Mouse (Mus musculus) heart, embryonic 14.5 days (tissue): ENCODE data around the gene Rom1. TPM values are rescaled to one million over a fixed set of nuclear protein-coding genes. Genes with fewer than 3 reads are reported as not detected.

Source experiments
- ATAC-seq: fragments of 200-750 bp; cut with Nextera tagmentation; 2 replicates; pipeline ENCODE4 v1.8.0; 2017; ENCODE audit warnings: low read depth, moderate TSS enrichment; ENCODE audit not compliant: insufficient number of reproducible peaks, insufficient read depth, low FRiP score
- H3K27ac ChIP-seq, 2 experiments: fragments of 200-500 bp in 1 of 2; fragments of 300-500 bp in 1 of 2; sonication (generic) in 1 of 2; replicated peaks in 1 of 2; 2 replicates each; pipeline ENCODE4 v1.5.1; 2012 to 2014; ENCODE audit warnings: low read depth in 2 of 2, low read length in 2 of 2, control low read depth in 1 of 2, mild to moderate bottlenecking in 1 of 2, mixed read lengths in 1 of 2; ENCODE audit not compliant: control insufficient read depth in 1 of 2, insufficient read depth in 1 of 2
- H3K27me3 ChIP-seq: fragments of 300-500 bp; sonication (generic); 2 replicates; pipeline ENCODE4 v1.6.1; 2014; ENCODE audit warnings: mild to moderate bottlenecking, low read length, control low read depth; ENCODE audit not compliant: control insufficient read depth, insufficient read depth
- H3K36me3 ChIP-seq: fragments of 300-500 bp; sonication (generic); 2 replicates; pipeline ENCODE4 v1.6.1; 2014; ENCODE audit warnings: mild to moderate bottlenecking, control low read depth, low read length, mixed read lengths; ENCODE audit not compliant: control insufficient read depth, insufficient read depth
- H3K4me1 ChIP-seq, 2 experiments: fragments of 200-500 bp in 1 of 2; fragments of 300-500 bp in 1 of 2; sonication (generic) in 1 of 2; 2 replicates each; pipeline ENCODE4 v1.6.1; 2012 to 2014; ENCODE audit warnings: low read length in 2 of 2, control low read depth in 1 of 2, mixed read lengths in 1 of 2; ENCODE audit not compliant: control insufficient read depth in 2 of 2, insufficient read depth in 2 of 2
- H3K4me2 ChIP-seq: fragments of 300-500 bp; sonication (generic); 2 replicates; pipeline ENCODE4 v1.6.1; 2014; ENCODE audit warnings: mild to moderate bottlenecking, low read length
- H3K4me3 ChIP-seq, 2 experiments: fragments of 200-500 bp in 1 of 2; fragments of 300-500 bp in 1 of 2; sonication (generic) in 1 of 2; 2 replicates each; pipeline ENCODE4 v1.5.1; 2012 to 2014; ENCODE audit warnings: low read length in 2 of 2, mild to moderate bottlenecking in 2 of 2, control low read depth in 1 of 2, low read depth in 1 of 2, moderate library complexity in 1 of 2; ENCODE audit not compliant: control insufficient read depth in 1 of 2, insufficient read depth in 1 of 2
- H3K9ac ChIP-seq: fragments of 300-500 bp; sonication (generic); 2 replicates; pipeline ENCODE4 v1.6.1; 2014; ENCODE audit warnings: mild to moderate bottlenecking, low read length
- H3K9me3 ChIP-seq: fragments of 300-500 bp; sonication (generic); 2 replicates; pipeline ENCODE4 v1.6.1; 2016; ENCODE audit warnings: low read length, control low read depth; ENCODE audit not compliant: control insufficient read depth
- WGBS: fragments of 180-500 bp; shearing (Covaris S2); extraction: QIAGEN DNeasy Blood & Tissue Kit; methylation state at CpG from one replicate; pipeline ENCODE4 v1.1.7; 2014; 5-methylcytosine and 5-hydroxymethylcytosine counted together
- polyA plus RNA-seq: library from polyadenylated mRNA; unstranded; fragments of >200 nt; fragmentation: Nextera tagmentation; extraction: Ambion mirVana; gene quantifications from 2 replicates; pipeline ENCODE4 v1.2.1, GENCODE M21; 2014

Rom1 gene
- polyA plus RNA-seq, 1 experiment from 2014 or later: 1.6 TPM

GRCm38 (mm10) chr19:8942276-8942964 lies 13.3 kb upstream of the Rom1 start:
- Histone ChIP-seq H3K4me2 (peak overlapping the region; percentile 79), H3K9me3 (no peaks in the 10 kb centered on the region), H3K4me3 (peak overlapping the region; percentile 74 to 99), H3K9ac (peak overlapping the region; percentile 99), H3K36me3 (peaks cover 62% of the 10 kb centered on the region), H3K27me3 (no peaks in the 10 kb centered on the region), H3K27ac (peak overlapping the region; percentile 96 to 99), H3K4me1 (peaks cover 12 to 37% of the 10 kb centered on the region in 2 experiments)
- peak; percentile 71 for ATAC-seq
- under 1% methylated on average over 46 of the region's 46 CpGs for WGBS

- peak within 1 kb of the TSS; percentile 99 for H3K9ac ChIP-seq
- peak within 1 kb of the TSS; percentile 96 to 99 for H3K27ac ChIP-seq
- no peaks in the 10 kb centered on the region for H3K9me3 ChIP-seq
- H3K4me1 ChIP-seq: peaks cover 12 to 37% of the 10 kb centered on the region in 2 experiments
- WGBS: under 1% methylated on average over 64 of the region's 64 CpGs
- no peaks in the 10 kb centered on the region for H3K27me3 ChIP-seq
- peak within 1 kb of the TSS; percentile 79 for H3K4me2 ChIP-seq
- peak within 1 kb of the TSS; percentile 74 to 99 for H3K4me3 ChIP-seq
- ATAC-seq: peak; percentile 91
- H3K36me3 ChIP-seq: peaks cover 62% of the 10 kb centered on the region
Observed at GRCm38 (mm10) chr19:8941515-8942217, 12.5 kb upstream of the Rom1 start, which contains the start of gene Mta2. Gene Mta2 (plus strand): TSS chr19:8941875.

DNA sequence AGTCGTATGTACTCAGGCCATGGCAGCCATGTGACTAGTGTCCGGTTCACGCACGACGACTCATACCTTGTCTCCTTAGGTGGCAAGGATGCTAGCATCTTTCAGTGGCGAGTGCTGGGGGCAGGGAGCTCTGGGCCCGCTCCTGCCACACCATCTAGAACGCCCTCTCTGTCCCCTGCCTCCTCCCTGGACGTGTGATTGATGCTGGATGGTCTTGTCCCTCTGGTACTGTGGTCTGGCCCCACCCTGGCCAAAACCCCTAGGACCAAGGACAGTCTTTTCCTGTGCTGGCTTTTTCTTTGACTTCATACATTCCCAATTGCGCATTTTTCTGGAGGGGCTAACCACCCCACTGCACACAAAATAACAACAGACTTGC lies 12.0 kb upstream of the Rom1 start:
- no peak for ATAC-seq
- Histone ChIP-seq H3K27me3 (no peaks in the 10 kb centered on the region), H3K9me3 (no peaks in the 10 kb centered on the region), H3K36me3 (peaks cover 61% of the 10 kb centered on the region), H3K9ac (peak overlapping the region; percentile 99), H3K4me3 (peak overlapping the region; percentile 39 to 99), H3K4me1 (peaks cover 12 to 37% of the 10 kb centered on the region in 2 experiments), H3K27ac (peak overlapping the region; percentile 33 to 99), H3K4me2 (peak overlapping the region; percentile 79)
- 40% methylated on average over 10 of the region's 10 CpGs for WGBS

- WGBS: 83% methylated on average over 15 of the region's 15 CpGs
- Histone ChIP-seq H3K4me2 (peak overlapping the region; percentile 79), H3K27me3 (no peaks in the 10 kb centered on the region), H3K9me3 (no peaks in the 10 kb centered on the region), H3K4me1 (peaks cover 12 to 37% of the 10 kb centered on the region in 2 experiments), H3K36me3 (peaks cover 61% of the 10 kb centered on the region), H3K27ac (no peak overlapping the region; a peak in 1 of 4 replicates), H3K4me3 (peak overlapping the region in 1 of 2 experiments; percentile 99; a peak in 1 of 4 replicates), H3K9ac (peak overlapping the region; percentile 99; the same call in 1 of the 2 replicates)
- no peak for ATAC-seq
Observed at GRCm38 (mm10) chr19:8940526-8941133, 11.5 kb upstream of the Rom1 start.

GRCm38 (mm10) chr19:8936736-8937135 lies 7.6 kb upstream of the Rom1 start:
- Histone ChIP-seq H3K9ac (no peak overlapping the region), H3K4me3 (no peak overlapping the region), H3K9me3 (no peaks in the 10 kb centered on the region), H3K36me3 (peaks cover 67% of the 10 kb centered on the region), H3K4me2 (no peak overlapping the region), H3K27me3 (no peaks in the 10 kb centered on the region), H3K27ac (no peak overlapping the region), H3K4me1 (peaks cover 5 to 10% of the 10 kb centered on the region in 2 experiments)
- no peak for ATAC-seq
- 70% methylated on average over 2 of the region's 2 CpGs for WGBS

GRCm38 (mm10) chr19:8930771-8931170 lies 1.6 kb upstream of the Rom1 start:
- Histone ChIP-seq H3K9ac (peak overlapping the region; percentile 82; the same call in 1 of the 2 replicates), H3K27ac (no peak overlapping the region), H3K27me3 (no peaks in the 10 kb centered on the region), H3K9me3 (no peaks in the 10 kb centered on the region), H3K36me3 (peaks cover 57% of the 10 kb centered on the region), H3K4me3 (peak overlapping the region in 1 of 2 experiments; percentile 75; a peak in 2 of 4 replicates), H3K4me2 (peak overlapping the region; percentile 70), H3K4me1 (peaks cover 5 to 8% of the 10 kb centered on the region in 2 experiments; a peak in 3 of 4 replicates)
- WGBS: 77% methylated on average over 7 of the region's 7 CpGs
- no peak for ATAC-seq

GRCm38 (mm10) chr19:8930117-8930516 lies 961 bp upstream of the Rom1 start:
- no peak for ATAC-seq
- no peaks in the 10 kb centered on the region for H3K9me3 ChIP-seq
- H3K4me1 ChIP-seq: peaks cover 5 to 8% of the 10 kb centered on the region in 2 experiments; a peak in 3 of 4 replicates
- peaks cover 57% of the 10 kb centered on the region for H3K36me3 ChIP-seq
- 10% methylated on average over 11 of the region's 11 CpGs for WGBS
- peak overlapping the region; percentile 70 for H3K4me2 ChIP-seq
- peak overlapping the region in 1 of 2 experiments; percentile 72; a peak in 2 of 4 replicates for H3K27ac ChIP-seq
- peak overlapping the region; percentile 82 for H3K9ac ChIP-seq
- H3K4me3 ChIP-seq: peak overlapping the region; percentile 75 to 77
- no peaks in the 10 kb centered on the region for H3K27me3 ChIP-seq
